Mouse (Mus musculus): ENCODE results near the gene Agps. TPM values are rescaled to one million over a fixed set of nuclear protein-coding genes. Genes with fewer than 3 reads are reported as not detected.
"Not testable (repeated sequence)": the region's sequence is repeated elsewhere in the genome, so short reads cannot be mapped to it uniquely, and the experiment has no call there.

Agps gene
- total RNA-seq, 2 experiments from 2014 or later, result 34.1 to 37.6 TPM

DNA sequence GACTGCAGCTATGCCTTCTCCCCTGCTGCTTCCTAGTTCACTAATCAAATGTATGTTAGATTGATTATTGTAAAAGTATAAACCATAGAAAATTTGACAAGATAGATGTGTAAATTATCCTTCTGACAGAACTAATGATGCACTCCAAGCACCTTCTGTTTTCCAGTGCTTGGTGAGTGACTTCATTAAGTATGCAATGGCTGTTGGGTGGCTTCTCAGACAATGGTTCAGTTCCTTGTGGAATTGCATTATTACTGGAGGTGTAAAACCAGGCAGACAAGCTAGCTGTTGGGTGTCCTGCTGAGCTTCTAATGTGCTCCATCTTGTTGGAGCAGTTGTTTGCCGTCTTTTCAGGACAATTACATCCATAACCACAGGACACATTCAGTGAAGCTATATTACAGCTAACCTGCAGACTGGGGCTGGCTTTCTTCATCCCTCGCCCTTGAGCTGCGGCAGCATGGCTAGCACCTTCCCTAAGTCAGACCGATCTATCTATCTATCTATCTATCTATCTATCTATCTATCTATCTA, 91.9 kb downstream of the Agps start:
- no peak for DNase-seq (ENCODE audit: low spot score)
- intact Hi-C loops (cut with DNase I), result no loop called here

DNA sequence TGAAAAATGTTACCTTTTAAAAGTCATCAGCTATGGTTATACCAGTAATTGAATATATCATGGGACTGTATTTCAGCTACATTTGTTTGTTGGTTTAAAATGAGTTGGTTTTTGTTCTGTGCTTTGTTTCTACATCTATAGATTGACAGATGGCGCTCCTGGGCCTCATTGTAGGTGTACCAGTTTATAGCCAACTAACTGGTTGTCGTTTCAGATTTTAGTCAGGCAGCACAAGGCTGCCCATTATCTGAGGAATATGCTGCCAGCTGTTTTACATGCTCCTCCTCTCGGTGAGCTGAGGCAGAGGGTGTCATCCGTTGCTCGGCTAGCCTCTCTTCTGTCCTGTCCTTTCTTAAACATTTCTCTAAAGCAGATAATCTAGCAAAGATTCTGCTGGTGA, 94.1 kb downstream of the Agps start:
- no peak for DNase-seq (ENCODE audit: low spot score)

GRCm38 (mm10) chr2:75928011-75928410, 96.0 kb downstream of the Agps start:
- intact Hi-C loops (cut with DNase I), result loop anchor here (5.0 kb wide), 1 partner anchor 34 kb away; no protein-coding TSS in a partner anchor

More for the DNA sequence above, 94.1 kb downstream of the Agps start:
- intact Hi-C loops (cut with DNase I), result loop anchor here (5.0 kb wide), 1 partner anchor 36 kb away; no protein-coding TSS in a partner anchor

DNA sequence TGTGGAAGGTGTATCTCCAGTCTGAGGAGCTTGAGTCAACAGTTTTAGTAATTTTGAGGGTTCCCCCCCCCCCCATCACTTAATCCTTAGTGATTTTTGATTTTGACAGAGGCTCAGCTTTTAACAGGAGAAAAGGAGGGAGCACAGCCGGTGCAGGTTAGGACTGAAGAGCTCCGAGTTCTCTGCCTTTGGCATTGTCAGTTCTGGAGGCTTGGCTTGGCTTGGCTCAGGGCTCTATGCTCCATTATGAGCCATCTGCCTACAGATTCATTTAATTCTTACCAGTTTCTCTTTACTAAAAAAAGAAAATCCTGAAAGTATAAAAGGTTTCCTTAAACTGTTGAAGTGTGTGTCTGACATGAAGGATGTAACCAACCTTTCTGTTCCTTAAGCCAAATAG, 97.2 kb downstream of the Agps start:
- no peak for DNase-seq (ENCODE audit: low spot score)
- intact Hi-C loops (cut with DNase I), result loop anchor here (5.0 kb wide), 1 partner anchor 33 kb away; no protein-coding TSS in a partner anchor

More at GRCm38 (mm10) chr2:75928011-75928410, 96.0 kb downstream of the Agps start:
- DNase-seq (ENCODE audit: low spot score), result no peak

GRCm38 (mm10) chr2:75929786-75930444, 97.9 kb downstream of the Agps start:
- no peak for DNase-seq (ENCODE audit: low spot score)
- intact Hi-C loops (cut with DNase I), result loop anchor here (5.0 kb wide), 1 partner anchor 32 kb away; no protein-coding TSS in a partner anchor

DNA sequence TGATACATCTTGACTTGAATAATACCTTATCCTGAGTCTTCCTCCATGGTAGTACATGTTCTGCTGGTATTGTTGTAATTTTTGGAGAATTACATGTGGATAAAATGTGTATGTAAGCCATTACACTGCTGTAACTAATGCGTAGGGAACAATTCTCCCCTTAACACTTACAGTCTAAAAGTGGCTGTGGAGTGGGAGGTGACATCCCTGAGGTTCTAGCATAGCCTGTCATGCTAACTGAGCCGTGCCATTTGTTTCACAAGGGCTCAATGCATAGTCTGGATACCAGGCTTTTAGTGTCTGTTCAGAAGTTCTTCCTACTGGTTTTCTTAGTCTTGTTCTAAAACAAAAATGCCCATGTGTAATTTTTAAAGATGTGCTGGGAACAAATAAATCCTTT, 99.0 kb downstream of the Agps start:
- DNase-seq (ENCODE audit: low spot score), result no peak
- intact Hi-C loops (cut with DNase I), result no loop called here

DNA sequence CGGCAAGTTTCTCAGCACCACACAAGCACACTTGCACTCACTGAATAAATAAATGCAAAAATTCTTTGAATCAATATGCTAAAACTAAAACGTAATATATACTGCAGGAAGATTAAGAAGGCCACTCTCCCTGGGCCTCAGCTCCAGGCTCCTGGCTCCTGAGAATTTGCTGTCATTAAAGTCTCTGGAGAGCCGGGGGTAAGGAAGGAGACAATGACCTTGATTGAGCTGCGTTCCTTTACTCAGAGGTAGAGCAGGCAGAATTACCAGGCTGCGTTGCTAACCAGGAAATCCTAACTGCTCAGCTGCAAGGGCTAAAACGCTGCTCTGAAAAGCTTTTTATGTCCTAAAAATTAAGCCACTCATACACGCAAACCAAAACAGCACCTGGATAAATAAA, 101.6 kb downstream of the Agps start:
- no peak for DNase-seq (ENCODE audit: low spot score)
- intact Hi-C loops (cut with DNase I), result no loop called here

DNA sequence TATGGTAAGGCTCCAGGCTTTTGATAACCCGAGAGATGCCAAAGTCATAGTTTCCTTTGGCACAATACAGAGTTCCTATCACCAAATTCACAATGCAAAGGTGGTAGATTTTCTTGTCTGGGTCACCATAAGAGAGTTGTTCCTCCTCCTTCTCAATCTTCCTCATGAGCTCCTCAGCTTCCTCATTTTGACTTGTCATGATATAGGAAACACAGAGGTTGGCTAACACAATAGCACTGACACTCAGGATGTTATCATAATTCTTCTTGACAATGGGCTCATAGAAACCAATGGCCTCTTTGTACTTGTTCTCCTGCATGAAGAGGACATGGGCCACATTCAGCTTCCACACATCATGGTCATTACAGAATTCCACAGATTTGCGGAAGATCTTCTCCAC, 104.7 kb downstream of the Agps start:
- intact Hi-C loops (cut with DNase I), result loop anchor here (5.0 kb wide), 1 partner anchor 36 kb away; no protein-coding TSS in a partner anchor
- not testable (repeated sequence) for DNase-seq (ENCODE audit: low spot score)

GRCm38 (mm10) chr2:75937520-75938116, 105.6 kb downstream of the Agps start:
- DNase-seq (ENCODE audit: low spot score), result not testable (repeated sequence)
- intact Hi-C loops (cut with DNase I), result loop anchor here (5.0 kb wide), 1 partner anchor 35 kb away; no protein-coding TSS in a partner anchor

GRCm38 (mm10) chr2:75938117-75939063, 106.4 kb downstream of the Agps start, which contains the start of gene Ttc30b:
Gene Ttc30b, minus strand, starts transcription at chr2:75938585.
- DNase-seq (ENCODE audit: low spot score), result peak; percentile 54
- intact Hi-C loops (cut with DNase I), result loop anchor here (5.0 kb wide), 1 partner anchor 34 kb away; no protein-coding TSS in a partner anchor

DNA sequence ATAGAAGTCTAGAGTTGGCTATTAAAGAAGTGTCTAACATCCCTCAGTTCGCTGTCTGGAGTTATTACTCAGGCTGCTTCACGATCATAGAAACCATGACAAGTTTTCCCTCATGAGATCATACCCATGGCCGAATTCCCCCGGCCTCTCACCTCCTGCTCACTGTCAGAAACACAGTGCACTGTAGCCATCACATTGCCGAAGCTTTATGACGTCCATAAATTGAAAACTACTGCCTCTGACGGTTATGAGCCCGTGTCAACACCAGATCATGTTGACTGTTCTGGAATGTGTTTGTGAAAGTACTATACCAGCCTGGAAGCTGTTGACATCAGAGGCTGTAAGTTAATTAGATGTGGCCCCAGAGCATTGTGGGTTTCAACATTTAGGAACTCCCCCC, 118.7 kb downstream of the Agps start:
- DNase-seq (ENCODE audit: low spot score), result no peak
- intact Hi-C loops (cut with DNase I), result no loop called here

DNA sequence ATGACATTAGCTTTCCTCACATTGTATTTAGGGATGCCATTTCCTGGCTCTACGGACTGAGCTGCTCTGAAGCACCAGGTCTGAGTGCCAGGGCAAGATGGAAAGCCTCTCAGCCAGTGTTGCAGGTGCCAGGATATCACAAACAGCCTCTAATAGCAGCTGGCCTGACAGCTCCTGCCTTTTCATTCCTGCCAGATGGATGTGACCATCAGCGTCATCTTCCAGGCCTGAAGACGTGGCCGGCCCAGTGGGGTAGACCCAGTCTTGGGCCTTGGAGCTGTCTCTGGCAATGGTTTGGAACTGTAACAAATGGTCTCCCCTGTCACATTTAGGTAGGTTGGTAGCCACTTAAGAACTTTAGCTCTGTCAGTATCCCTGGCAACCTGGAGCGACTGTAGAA, 121.3 kb downstream of the Agps start:
- intact Hi-C loops (cut with DNase I), result no loop called here
- no peak for DNase-seq (ENCODE audit: low spot score)

GRCm38 (mm10) chr2:75955709-75956108, 123.7 kb downstream of the Agps start:
- intact Hi-C loops (cut with DNase I), result no loop called here

DNA sequence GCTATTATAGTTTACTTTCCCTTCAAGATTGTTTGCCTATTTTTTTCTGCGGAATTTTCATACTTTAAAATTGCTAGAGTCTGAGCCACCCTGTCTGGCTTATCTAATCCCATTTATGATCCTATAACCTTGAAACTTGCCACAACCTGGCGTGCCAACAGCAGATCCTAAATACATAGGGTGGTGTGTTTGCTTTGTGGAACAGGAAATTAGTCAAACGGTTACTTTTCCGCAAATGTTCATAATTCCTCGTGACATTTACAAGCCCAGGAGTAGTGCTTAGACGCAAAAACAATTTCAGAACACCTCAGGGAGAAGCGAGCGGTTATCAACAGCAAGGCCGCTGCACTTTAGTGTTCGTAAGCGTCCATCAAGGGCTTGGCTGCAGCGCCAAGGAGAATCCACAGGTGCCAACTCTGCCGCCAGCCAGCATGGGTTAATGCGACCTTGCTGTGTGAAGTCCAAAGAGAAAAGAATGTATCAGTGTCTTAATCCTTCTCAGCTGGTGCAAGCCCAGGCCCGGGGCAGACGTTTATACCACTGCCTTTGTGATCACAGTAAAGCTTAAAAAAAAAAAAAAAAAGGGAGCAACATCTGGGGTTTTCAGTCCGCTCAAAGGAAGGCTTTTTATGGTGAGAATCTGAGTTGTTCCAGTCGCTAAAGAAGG, 127.3 kb downstream of the Agps start:
- DNase-seq (ENCODE audit: low spot score), result no peak

More at GRCm38 (mm10) chr2:75955709-75956108, 123.7 kb downstream of the Agps start:
- DNase-seq (ENCODE audit: low spot score), result no peak

GRCm38 (mm10) chr2:75959850-75960365, 127.9 kb downstream of the Agps start:
- no peak for DNase-seq (ENCODE audit: low spot score)
- intact Hi-C loops (cut with DNase I), result loop anchor here (5.0 kb wide), 3 partner anchors 33 to 353 kb away; no protein-coding TSS in a partner anchor

More for the DNA sequence above, 127.3 kb downstream of the Agps start:
- intact Hi-C loops (cut with DNase I), result no loop called here

DNA sequence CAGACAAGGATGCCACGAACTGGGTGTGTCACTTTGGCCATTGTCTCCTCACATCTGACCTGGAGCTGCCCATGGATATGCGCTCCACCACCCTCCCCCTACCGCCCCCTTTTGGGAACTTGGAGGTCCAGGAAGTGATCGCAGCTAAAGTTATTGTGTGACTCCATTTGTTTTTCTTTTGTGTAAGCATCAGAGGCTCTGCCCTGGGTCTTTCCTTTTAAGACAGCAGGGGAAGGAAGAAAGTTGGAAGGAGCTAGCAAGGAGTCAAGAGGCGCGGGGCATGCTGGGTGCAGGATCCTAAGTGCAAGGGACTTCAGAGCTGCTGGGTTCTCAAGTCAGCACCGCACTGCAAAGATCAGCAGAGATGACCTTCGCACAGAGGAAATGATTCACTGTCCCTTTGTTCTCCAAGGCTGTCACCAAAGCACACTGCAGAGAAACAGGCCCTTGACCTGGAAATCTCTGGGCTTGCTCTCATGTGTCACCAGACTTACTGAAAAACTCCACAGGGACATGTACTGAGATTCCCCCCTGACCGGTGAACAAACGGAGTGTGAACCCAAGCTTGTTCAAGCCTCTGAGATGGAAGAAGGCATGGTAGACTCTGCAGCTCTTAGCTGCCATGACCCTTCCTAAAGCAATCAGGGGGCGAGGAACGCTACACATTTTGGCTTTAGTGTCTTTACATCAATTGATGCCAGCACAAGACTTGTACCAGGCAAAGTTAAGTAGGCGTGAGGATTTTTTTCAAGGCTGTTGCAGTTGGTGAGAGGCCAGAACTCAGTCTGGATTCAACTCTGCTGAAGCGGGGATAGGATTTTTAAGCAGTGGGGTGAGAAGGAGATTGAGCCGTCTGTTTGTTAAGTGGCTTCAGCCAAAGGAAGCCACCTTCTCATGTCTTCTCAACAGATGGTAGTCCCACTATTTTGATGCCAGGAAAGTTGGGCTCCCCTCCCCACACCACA, 128.7 kb downstream of the Agps start:
- intact Hi-C loops (cut with DNase I), result loop anchor here (5.0 kb wide), 3 partner anchors 33 to 353 kb away; no protein-coding TSS in a partner anchor
- peak; percentile 5 for DNase-seq (ENCODE audit: low spot score)

- DNase-seq (ENCODE audit: low spot score), result no peak
- intact Hi-C loops (cut with DNase I), result loop anchor here (5.0 kb wide), 3 partner anchors 36 to 356 kb away; no protein-coding TSS in a partner anchor
Observed at GRCm38 (mm10) chr2:75963211-75963840, 131.3 kb downstream of the Agps start.
